Mouse (Mus musculus): ENCODE data around the gene Arrb1. TPM values are rescaled to one million over a fixed set of nuclear protein-coding genes. Genes with fewer than 3 reads are reported as not detected.

Arrb1 gene
- polyA plus RNA-seq, 1 experiment from 2014 or later: 14.3 TPM

GRCm38 (mm10) chr7:99618860-99619259, 83.6 kb downstream of the Arrb1 start:
- no peaks in the 10 kb centered on the region for H3K36me3 ChIP-seq
- no peak overlapping the region for H3K4me3 ChIP-seq
- peaks cover 8% of the 10 kb centered on the region; the same call in 1 of the 2 replicates for H3K27me3 ChIP-seq
- no peak overlapping the region for H3K27ac ChIP-seq (replicated peaks)
- no peak overlapping the region for H3K9ac ChIP-seq (replicated peaks)
- WGBS: 6% methylated on average over 3 of the region's 3 CpGs
- H3K4me2 ChIP-seq (replicated peaks): no peak overlapping the region
- no peak for ATAC-seq (replicated peaks)
- H3K9me3 ChIP-seq: no peaks in the 10 kb centered on the region
- H3K4me1 ChIP-seq: no peaks in the 10 kb centered on the region

GRCm38 (mm10) chr7:99625722-99626375, 90.6 kb downstream of the Arrb1 start:
- peak overlapping the region; percentile 82 for H3K4me2 ChIP-seq (replicated peaks)
- H3K4me3 ChIP-seq: peak overlapping the region; percentile 49
- ATAC-seq (replicated peaks): peak; percentile 91
- no peaks in the 10 kb centered on the region for H3K36me3 ChIP-seq
- peaks cover 19% of the 10 kb centered on the region for H3K4me1 ChIP-seq
- no peaks in the 10 kb centered on the region for H3K9me3 ChIP-seq
- WGBS: under 1% methylated on average over 77 of the region's 81 CpGs
- no peak overlapping the region for H3K27ac ChIP-seq (replicated peaks)
- H3K9ac ChIP-seq (replicated peaks): peak overlapping the region; percentile 54
- H3K27me3 ChIP-seq: peaks cover 51% of the 10 kb centered on the region

- Histone ChIP-seq H3K4me1 (peaks cover 19% of the 10 kb centered on the region), H3K27me3 (peaks cover 51% of the 10 kb centered on the region), H3K4me2 (replicated peaks) (peak within 1 kb of the TSS; percentile 82), H3K9ac (replicated peaks) (peak within 1 kb of the TSS; percentile 54), H3K4me3 (peak within 1 kb of the TSS; percentile 49), H3K9me3 (no peaks in the 10 kb centered on the region), H3K27ac (replicated peaks) (no peak within 1 kb of the TSS), H3K36me3 (no peaks in the 10 kb centered on the region)
- WGBS: under 1% methylated on average over 79 of the region's 83 CpGs
- peak; percentile 21; the same call in 1 of the 2 replicates for ATAC-seq (replicated peaks)
Measured at GRCm38 (mm10) chr7:99626376-99627270, 91.4 kb downstream of the Arrb1 start, which contains the start of gene Tpbgl. Gene Tpbgl (minus strand): TSS chr7:99627103.

DNA sequence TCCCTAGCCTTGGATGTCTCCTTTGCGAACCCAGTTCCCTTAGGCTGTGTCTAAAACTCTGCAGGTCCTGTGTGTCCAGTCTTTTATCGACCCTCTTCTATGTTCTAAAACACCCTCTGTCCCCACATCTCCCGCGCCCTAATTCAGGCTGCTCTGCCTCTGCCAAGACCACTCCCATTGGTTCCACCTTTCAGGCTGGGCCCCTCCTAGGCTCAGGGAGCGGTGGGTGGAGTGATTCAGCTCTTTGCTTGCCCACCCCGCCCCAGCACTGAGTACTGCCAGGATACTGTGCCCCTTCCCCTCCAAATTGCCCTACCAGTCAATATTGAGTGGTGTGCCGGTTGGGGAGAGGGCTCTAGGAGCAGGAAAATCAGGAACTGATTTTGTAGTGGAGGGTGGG, 92.1 kb downstream of the Arrb1 start:
- Histone ChIP-seq H3K36me3 (no peaks in the 10 kb centered on the region), H3K9ac (replicated peaks) (no peak overlapping the region), H3K4me2 (replicated peaks) (no peak overlapping the region), H3K27ac (replicated peaks) (no peak overlapping the region), H3K27me3 (peaks cover 51% of the 10 kb centered on the region), H3K9me3 (no peaks in the 10 kb centered on the region), H3K4me3 (no peak overlapping the region; the same call in 1 of the 2 replicates), H3K4me1 (peaks cover 19% of the 10 kb centered on the region)
- no peak for ATAC-seq (replicated peaks)
- WGBS: 2% methylated on average over 7 of the region's 7 CpGs

DNA sequence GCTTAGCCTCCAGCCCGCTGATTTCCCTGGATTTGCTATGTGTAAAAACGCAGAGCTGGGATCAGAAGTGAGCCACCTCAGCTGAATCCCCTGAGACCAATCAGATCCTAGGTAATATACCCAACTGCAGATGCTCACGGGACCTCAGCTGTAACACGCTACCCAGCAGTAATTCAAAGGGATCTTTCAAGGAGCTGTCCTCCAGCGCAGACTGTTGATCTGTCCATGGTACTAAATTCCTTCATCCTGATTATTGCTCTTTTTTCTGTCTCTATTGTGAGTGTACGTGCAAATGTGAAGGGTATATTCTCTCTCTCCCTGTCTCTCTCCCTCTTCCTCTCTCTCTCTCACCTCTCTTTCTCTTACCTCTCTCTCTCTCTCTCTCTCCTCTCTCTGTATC, 97.0 kb downstream of the Arrb1 start:
- ATAC-seq (replicated peaks): no peak
- Histone ChIP-seq H3K4me3 (no peak overlapping the region), H3K27me3 (peaks cover 16% of the 10 kb centered on the region), H3K4me2 (replicated peaks) (no peak overlapping the region), H3K36me3 (no peaks in the 10 kb centered on the region), H3K27ac (replicated peaks) (no peak overlapping the region), H3K9me3 (no peaks in the 10 kb centered on the region), H3K4me1 (peaks cover under 1% of the 10 kb centered on the region; the same call in 1 of the 2 replicates), H3K9ac (replicated peaks) (no peak overlapping the region)
- WGBS: 8% methylated on average over 6 of the region's 6 CpGs

GRCm38 (mm10) chr7:99633966-99634665, 98.8 kb downstream of the Arrb1 start:
- H3K4me3 ChIP-seq: no peak overlapping the region
- 83% methylated on average over 8 of the region's 8 CpGs for WGBS
- no peak overlapping the region for H3K9ac ChIP-seq (replicated peaks)
- no peaks in the 10 kb centered on the region for H3K27me3 ChIP-seq
- H3K36me3 ChIP-seq: no peaks in the 10 kb centered on the region
- ATAC-seq (replicated peaks): no peak
- H3K4me1 ChIP-seq: no peaks in the 10 kb centered on the region
- H3K4me2 ChIP-seq (replicated peaks): no peak overlapping the region
- H3K9me3 ChIP-seq: no peaks in the 10 kb centered on the region
- no peak overlapping the region for H3K27ac ChIP-seq (replicated peaks)

- H3K36me3 ChIP-seq: no peaks in the 10 kb centered on the region
- ATAC-seq (replicated peaks): no peak
Measured at GRCm38 (mm10) chr7:99641245-99641644, 106.0 kb downstream of the Arrb1 start.

GRCm38 (mm10) chr7:99642078-99642477, 106.8 kb downstream of the Arrb1 start:
- H3K9ac ChIP-seq (replicated peaks): no peak overlapping the region
- H3K36me3 ChIP-seq: no peaks in the 10 kb centered on the region
- H3K4me1 ChIP-seq: no peaks in the 10 kb centered on the region
- WGBS: 40% methylated on average over 3 of the region's 3 CpGs
- no peak for ATAC-seq (replicated peaks)
- H3K9me3 ChIP-seq: no peaks in the 10 kb centered on the region
- no peak overlapping the region for H3K4me2 ChIP-seq (replicated peaks)
- no peak overlapping the region for H3K4me3 ChIP-seq
- H3K27ac ChIP-seq (replicated peaks): no peak overlapping the region
- peaks cover 4% of the 10 kb centered on the region; the same call in 1 of the 2 replicates for H3K27me3 ChIP-seq

More at GRCm38 (mm10) chr7:99641245-99641644, 106.0 kb downstream of the Arrb1 start:
- Histone ChIP-seq H3K4me2 (replicated peaks) (no peak overlapping the region), H3K27ac (replicated peaks) (no peak overlapping the region), H3K9me3 (no peaks in the 10 kb centered on the region), H3K9ac (replicated peaks) (no peak overlapping the region), H3K4me1 (no peaks in the 10 kb centered on the region), H3K4me3 (no peak overlapping the region), H3K27me3 (peaks cover 4% of the 10 kb centered on the region; the same call in 1 of the 2 replicates)
- WGBS: 34% methylated on average over 4 of the region's 4 CpGs

DNA sequence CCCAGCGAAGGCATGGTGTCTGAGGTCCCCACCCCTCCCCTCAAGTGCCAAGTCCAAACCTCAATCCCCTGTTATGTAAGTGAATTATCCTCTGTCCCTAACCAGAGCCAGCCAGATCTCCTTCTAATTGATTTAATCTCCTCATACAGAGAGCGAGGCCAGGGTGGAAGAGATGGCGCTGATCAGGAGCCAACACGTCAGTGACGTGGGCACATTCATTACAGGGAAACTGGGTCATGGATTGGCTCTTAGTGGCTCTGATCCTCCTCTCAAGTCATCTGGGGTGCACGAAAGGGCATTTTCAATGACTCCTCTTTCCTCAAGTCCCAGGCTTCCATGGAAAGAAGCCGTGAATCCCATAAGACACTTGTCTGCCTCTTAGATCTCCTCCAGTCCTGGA, 109.4 kb downstream of the Arrb1 start:
- no peaks in the 10 kb centered on the region for H3K36me3 ChIP-seq
- H3K27me3 ChIP-seq: peaks cover 4% of the 10 kb centered on the region; the same call in 1 of the 2 replicates
- no peak overlapping the region for H3K27ac ChIP-seq (replicated peaks)
- no peak overlapping the region for H3K4me3 ChIP-seq
- H3K4me1 ChIP-seq: peaks cover 7% of the 10 kb centered on the region; the same call in 1 of the 2 replicates
- H3K9ac ChIP-seq (replicated peaks): no peak overlapping the region
- ATAC-seq (replicated peaks): no peak
- H3K4me2 ChIP-seq (replicated peaks): no peak overlapping the region
- 82% methylated on average over 7 of the region's 7 CpGs for WGBS
- H3K9me3 ChIP-seq: no peaks in the 10 kb centered on the region

DNA sequence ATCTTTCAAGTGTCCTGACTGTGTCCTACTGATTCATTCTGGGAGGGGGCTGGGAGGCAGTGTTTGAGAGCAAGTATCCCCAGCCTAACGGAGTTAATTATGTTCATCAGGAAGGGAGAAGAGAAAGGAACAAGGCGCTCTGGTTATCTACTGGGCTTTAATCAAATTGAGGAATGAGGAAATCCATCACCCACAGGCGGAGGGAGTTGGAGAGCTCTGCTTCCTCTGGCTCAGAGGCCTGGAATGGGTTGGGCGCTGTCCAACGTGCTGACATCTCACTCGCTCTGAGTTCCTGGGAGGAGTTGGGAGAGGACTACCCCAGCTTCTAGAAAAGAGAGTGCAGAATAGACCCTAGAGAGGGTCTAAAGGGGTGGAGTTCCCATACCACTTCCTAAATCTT, 113.4 kb downstream of the Arrb1 start:
- Histone ChIP-seq H3K4me2 (replicated peaks) (no peak overlapping the region), H3K36me3 (no peaks in the 10 kb centered on the region), H3K27ac (replicated peaks) (no peak overlapping the region), H3K9ac (replicated peaks) (no peak overlapping the region), H3K27me3 (no peaks in the 10 kb centered on the region), H3K9me3 (no peaks in the 10 kb centered on the region), H3K4me1 (peaks cover 12% of the 10 kb centered on the region; the same call in 1 of the 2 replicates), H3K4me3 (no peak overlapping the region)
- no peak for ATAC-seq (replicated peaks)
- 8% methylated on average over 6 of the region's 6 CpGs for WGBS

DNA sequence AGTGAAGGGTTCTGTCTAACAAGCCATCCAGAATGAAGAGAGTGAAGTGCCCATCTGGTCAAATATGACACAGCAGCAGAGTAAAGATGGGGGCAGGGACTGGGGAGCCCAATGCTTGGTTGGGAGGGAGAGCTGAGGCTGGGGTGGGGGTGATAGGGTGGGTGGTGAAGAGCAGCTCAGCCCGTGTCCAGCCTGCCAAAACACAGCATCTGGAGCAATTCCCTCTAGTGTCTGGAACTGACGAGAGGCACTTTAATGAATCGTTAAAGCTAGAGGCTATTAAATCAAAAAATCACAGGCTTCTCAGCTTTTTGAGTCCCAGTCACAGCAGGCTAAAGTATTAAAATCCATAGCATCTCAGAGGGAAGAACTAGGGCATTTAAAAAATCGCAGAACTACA, 114.3 kb downstream of the Arrb1 start:
- Histone ChIP-seq H3K4me2 (replicated peaks) (no peak overlapping the region), H3K27me3 (no peaks in the 10 kb centered on the region), H3K4me3 (no peak overlapping the region), H3K9ac (replicated peaks) (no peak overlapping the region), H3K4me1 (peaks cover 12% of the 10 kb centered on the region; the same call in 1 of the 2 replicates), H3K27ac (replicated peaks) (no peak overlapping the region), H3K36me3 (no peaks in the 10 kb centered on the region), H3K9me3 (no peaks in the 10 kb centered on the region)
- WGBS: 33% methylated on average over 4 of the region's 4 CpGs
- ATAC-seq (replicated peaks): no peak
